Mouse (Mus musculus) embryonic facial prominence, embryonic 13.5 days (tissue): ENCODE measurements around the gene Bpi. TPM values are rescaled to one million over a fixed set of nuclear protein-coding genes. Genes with fewer than 3 reads are reported as not detected.

Experiments used
- microRNA-seq: library from miRNA; unstranded; fragments of <30 nt; microRNA quantifications from one replicate; pipeline ENCODE4, GENCODE M21; 2016
- polyA plus RNA-seq: library from polyadenylated mRNA; unstranded; fragments of >200 nt; fragmentation: Nextera tagmentation; extraction: Ambion mirVana; gene quantifications from 2 replicates; pipeline ENCODE4 v1.2.1, GENCODE M21; 2015

Gene Bpi
- polyA plus RNA-seq, 1 experiment from 2014 or later, result not detected

Small RNA genes lying within 50 kb of the gene (microRNA-seq; reads per million reads assigned to microRNA genes)
- gene Mir7685, result not detected

Other genes with a start within 250 kb of the Bpi start
- gene Tti1, start 229.7 kb upstream of the Bpi start, polyA plus RNA-seq, result 21.1 and 24.8 TPM in 2 replicates
- 50.4 and 50.8 TPM in 2 replicates for gene Rprd1b, start 229.6 kb upstream of the Bpi start, polyA plus RNA-seq
- 10.9 and 16.4 TPM in 2 replicates for gene Tgm2, start 111.7 kb upstream of the Bpi start, polyA plus RNA-seq
- 7.5 and 7.6 TPM in 2 replicates for gene D630003M21Rik, start 28.9 kb upstream of the Bpi start, polyA plus RNA-seq
- 4.2 and 6.0 TPM in 2 replicates for gene Lbp, start 48.4 kb downstream of the Bpi start, polyA plus RNA-seq
- 9.8 and 13.1 TPM in 2 replicates for gene Snhg11, start 117.5 kb downstream of the Bpi start, polyA plus RNA-seq
- 19.1 and 21.6 TPM in 2 replicates for gene Ralgapb, start 151.8 kb downstream of the Bpi start, polyA plus RNA-seq
- not detected in 2 replicates for gene Adig, start 244.5 kb downstream of the Bpi start, polyA plus RNA-seq